Mouse (Mus musculus) MEL (cell line): ENCODE results near the gene Slc4a1. TPM values are rescaled to one million over a fixed set of nuclear protein-coding genes. Genes with fewer than 3 reads are reported as not detected.

Experiments used
- DNase-seq: peaks from one replicate; pipeline ENCODE4 v3.0.0; 2011; ENCODE audit warnings: low read depth, low spot score
- H3K27ac ChIP-seq: 2 replicates; pipeline ENCODE4 v1.5.1; 2012; ENCODE audit warnings: low read depth, mild to moderate bottlenecking, control low read depth, low read length, moderate library complexity; ENCODE audit not compliant: control insufficient read depth
- H3K27me3 ChIP-seq, 2 experiments: fragments of 150-350 bp in 1 of 2; sonication (generic) in 1 of 2; 2 replicates each; pipeline ENCODE4 v1.6.1; 2012; ENCODE audit warnings: low read length in 2 of 2, mild to moderate bottlenecking in 2 of 2, improper control_type of control experiment in 1 of 2, moderate library complexity in 1 of 2; ENCODE audit not compliant: insufficient read depth in 2 of 2, control insufficient read depth in 1 of 2
- H3K36me3 ChIP-seq, 2 experiments: 2 replicates each; pipeline ENCODE4 v1.6.1; 2012 to 2014; ENCODE audit warnings: low read length in 2 of 2, improper control_type of control experiment in 1 of 2, inconsistent platforms in 1 of 2, mild to moderate bottlenecking in 1 of 2; ENCODE audit not compliant: insufficient read depth in 2 of 2, control insufficient read depth in 1 of 2
- H3K4me1 ChIP-seq, 2 experiments: fragments of 150-350 bp in 1 of 2; sonication (generic) in 1 of 2; 2 replicates each; pipeline ENCODE4 v1.6.1; 2012; ENCODE audit warnings: low read length in 2 of 2, improper control_type of control experiment in 1 of 2, mild to moderate bottlenecking in 1 of 2; ENCODE audit not compliant: insufficient read depth in 2 of 2, control insufficient read depth in 1 of 2
- H3K4me3 ChIP-seq, 2 experiments: fragments of 150-350 bp in 1 of 2; sonication (generic) in 1 of 2; 2 replicates each; pipeline ENCODE4 v1.5.1; 2012; ENCODE audit warnings: low read depth in 2 of 2, low read length in 2 of 2, mild to moderate bottlenecking in 2 of 2, moderate library complexity in 2 of 2, control low read depth in 1 of 2, improper control_type of control experiment in 1 of 2; ENCODE audit not compliant: control insufficient read depth in 1 of 2, insufficient read depth in 1 of 2
- H3K79me2 ChIP-seq: 2 replicates; pipeline ENCODE4 v1.6.1; 2012; ENCODE audit warnings: mild to moderate bottlenecking, low read length, moderate library complexity; ENCODE audit not compliant: control insufficient read depth, poor library complexity, insufficient read depth
- H3K9ac ChIP-seq: 2 replicates; pipeline ENCODE4 v1.6.1; 2012; ENCODE audit warnings: low read depth, mild to moderate bottlenecking, control low read depth, low read length, moderate library complexity; ENCODE audit not compliant: control insufficient read depth, poor library complexity, severe bottlenecking
- H3K9me3 ChIP-seq: fragments of 150-350 bp; sonication (generic); replicated peaks from 2 replicates; pipeline ENCODE4 v1.6.1; 2012; ENCODE audit warnings: mild to moderate bottlenecking, low read length, improper control_type of control experiment, moderate library complexity; ENCODE audit not compliant: insufficient read depth
- BHLHE40 ChIP-seq: IDR thresholded peaks from 2 replicates; pipeline ENCODE4 v1.6.1; 2012; ENCODE audit warnings: low read depth, mild to moderate bottlenecking, inconsistent platforms, low read length, improper control_type of control experiment, borderline replicate concordance
- CTCF ChIP-seq, 3 experiments: IDR thresholded peaks in 2 of 3; conservative IDR thresholded peaks in 1 of 3; 2 replicates each; pipeline ENCODE4 v1.5.1; 2011 to 2012; ENCODE audit warnings: low read length in 3 of 3, low read depth in 2 of 3, mild to moderate bottlenecking in 2 of 3, improper control_type of control experiment in 1 of 3, inconsistent platforms in 1 of 3, mixed read lengths in 1 of 3, moderate library complexity in 1 of 3; ENCODE audit not compliant: control insufficient read depth in 1 of 3, insufficient read depth in 1 of 3, poor library complexity in 1 of 3, severe bottlenecking in 1 of 3
- ELF1 ChIP-seq: IDR thresholded peaks from 2 replicates; pipeline ENCODE4 v1.6.1; 2014; ENCODE audit warnings: low read depth, mild to moderate bottlenecking, inconsistent platforms, low read length, improper control_type of control experiment, moderate library complexity
- EP300 ChIP-seq, 2 experiments: IDR thresholded peaks; 2 replicates each; pipeline ENCODE4 v1.6.1; 2011; ENCODE audit warnings: improper control_type of control experiment in 2 of 2, low read length in 2 of 2, low read depth in 1 of 2, mild to moderate bottlenecking in 1 of 2
- ETS1 ChIP-seq: IDR thresholded peaks from 2 replicates; pipeline ENCODE4 v1.6.1; 2012; ENCODE audit warnings: low read depth, mild to moderate bottlenecking, inconsistent platforms, low read length, improper control_type of control experiment, moderate library complexity
- GATA1 ChIP-seq: IDR thresholded peaks from 2 replicates; pipeline ENCODE4 v1.6.1; 2011; ENCODE audit warnings: low read depth, low read length, improper control_type of control experiment
- MAFK ChIP-seq: IDR thresholded peaks from 2 replicates; pipeline ENCODE4 v1.6.1; 2011; ENCODE audit warnings: low read depth, mild to moderate bottlenecking, low read length, improper control_type of control experiment, borderline replicate concordance
- MAX ChIP-seq: IDR thresholded peaks from 2 replicates; pipeline ENCODE4 v1.6.1; 2011; ENCODE audit warnings: low read length, improper control_type of control experiment
- MAZ ChIP-seq: IDR thresholded peaks from 2 replicates; pipeline ENCODE4 v1.6.1; 2012; ENCODE audit warnings: low read depth, mild to moderate bottlenecking, inconsistent platforms, low read length, improper control_type of control experiment
- MEF2A ChIP-seq: IDR thresholded peaks from 2 replicates; pipeline ENCODE4 v1.6.1; 2014; ENCODE audit warnings: low read depth, mild to moderate bottlenecking, inconsistent platforms, low read length, improper control_type of control experiment; ENCODE audit not compliant: poor library complexity, insufficient replicate concordance, severe bottlenecking; ENCODE audit errors: extremely low read depth
- MXI1 ChIP-seq: IDR thresholded peaks from 2 replicates; pipeline ENCODE4 v1.6.1; 2011; ENCODE audit warnings: mild to moderate bottlenecking, low read depth, low read length, improper control_type of control experiment
- NRF1 ChIP-seq: IDR thresholded peaks from 2 replicates; pipeline ENCODE4 v1.6.1; 2014; ENCODE audit warnings: low read depth, mild to moderate bottlenecking, inconsistent platforms, low read length, improper control_type of control experiment, moderate library complexity; ENCODE audit not compliant: poor library complexity, insufficient read depth, severe bottlenecking
- POLR2A ChIP-seq, 2 experiments: IDR thresholded peaks; 2 replicates each; pipeline ENCODE4 v1.6.1; 2011 to 2012; ENCODE audit warnings: low read length in 2 of 2, mild to moderate bottlenecking in 2 of 2, control low read depth in 1 of 2, improper control_type of control experiment in 1 of 2, low read depth in 1 of 2, moderate library complexity in 1 of 2; ENCODE audit not compliant: control insufficient read depth in 1 of 2, insufficient read depth in 1 of 2, poor library complexity in 1 of 2
- POLR2AphosphoS2 ChIP-seq: IDR thresholded peaks from 2 replicates; pipeline ENCODE4 v1.6.1; 2011; ENCODE audit warnings: low read length, improper control_type of control experiment
- POLR2AphosphoS5 ChIP-seq: IDR thresholded peaks from 2 replicates; pipeline ENCODE4 v1.6.1; 2012; ENCODE audit warnings: low read depth, borderline replicate concordance, mild to moderate bottlenecking, inconsistent platforms, low read length, moderate library complexity, mixed read lengths
- RAD21 ChIP-seq: IDR thresholded peaks from 2 replicates; pipeline ENCODE4 v1.6.1; 2011; ENCODE audit warnings: mild to moderate bottlenecking, low read depth, low read length, improper control_type of control experiment
- RCOR1 ChIP-seq: IDR thresholded peaks from 2 replicates; pipeline ENCODE4 v1.6.1; 2012; ENCODE audit warnings: low read depth, mild to moderate bottlenecking, inconsistent platforms, low read length, improper control_type of control experiment
- SIN3A ChIP-seq: IDR thresholded peaks from 2 replicates; pipeline ENCODE4 v1.6.1; 2012; ENCODE audit warnings: low read length, improper control_type of control experiment, inconsistent platforms
- SMC3 ChIP-seq: IDR thresholded peaks from 2 replicates; pipeline ENCODE4 v1.6.1; 2011; ENCODE audit warnings: low read depth, low read length, improper control_type of control experiment
- TAL1 ChIP-seq: IDR thresholded peaks from 2 replicates; pipeline ENCODE4 v1.6.1; 2012; ENCODE audit warnings: mild to moderate bottlenecking, inconsistent platforms, low read length, moderate library complexity, mixed read lengths
- TBP ChIP-seq: IDR thresholded peaks from 2 replicates; pipeline ENCODE4 v1.8.0; 2011; ENCODE audit warnings: low read depth, low read length, improper control_type of control experiment
- TCF12 ChIP-seq: IDR thresholded peaks from 2 replicates; pipeline ENCODE4 v1.6.1; 2014; ENCODE audit warnings: low read depth, mild to moderate bottlenecking, inconsistent platforms, low read length, improper control_type of control experiment, moderate library complexity
- UBTF ChIP-seq: IDR thresholded peaks from 2 replicates; pipeline ENCODE4 v1.6.1; 2012; ENCODE audit warnings: low read depth, mild to moderate bottlenecking, inconsistent platforms, low read length, improper control_type of control experiment, moderate library complexity, borderline replicate concordance; ENCODE audit not compliant: insufficient read depth
- USF1 ChIP-seq: IDR thresholded peaks from 2 replicates; pipeline ENCODE4 v1.6.1; 2014; ENCODE audit warnings: low read depth, mild to moderate bottlenecking, inconsistent platforms, low read length, improper control_type of control experiment, moderate library complexity
- ZMIZ1 ChIP-seq: IDR thresholded peaks from 2 replicates; pipeline ENCODE4 v1.6.1; 2012; ENCODE audit warnings: low read depth, mild to moderate bottlenecking, inconsistent platforms, low read length, improper control_type of control experiment, moderate library complexity
- ZNF384 ChIP-seq: IDR thresholded peaks from 2 replicates; pipeline ENCODE4 v1.6.1; 2012; ENCODE audit warnings: low read depth, mild to moderate bottlenecking, inconsistent platforms, low read length, improper control_type of control experiment
- polyA plus RNA-seq, 2 experiments: library from polyadenylated mRNA; stranded (reverse) in 1 of 2; unstranded in 1 of 2; fragments of >175 nt in 1 of 2; fragments of >200 nt in 1 of 2; gene quantifications; 2 replicates each; pipeline versions ENCODE4 v1.2.1 to v1.2.4; 2012; ENCODE audit warnings: low replicate concordance in 2 of 2, low read depth in 1 of 2; ENCODE audit not compliant: insufficient read length in 2 of 2, insufficient read depth in 1 of 2, missing spikeins in 1 of 2
- total RNA-seq: library from RNA; depleted of rRNA; stranded (reverse); fragments of 300-350 nt; gene quantifications from 2 replicates; pipeline ENCODE4 v1.2.3, GENCODE M21; 2012

The Slc4a1 gene
- total and polyA plus RNA-seq, 3 experiments, result 0.23 to 0.35 TPM; not detected in 1

- Histone ChIP-seq H3K36me3 (no peaks in the 10 kb centered on the region), H3K9ac (no peak overlapping the region)
These were observed 1.2 kb downstream of the Slc4a1 start for GRCm38 (mm10) chr11:102364570-102365371.

GRCm38 (mm10) chr11:102363623-102364022, 2.4 kb downstream of the Slc4a1 start:
- TF ChIP-seq ELF1 (no peak), NRF1 (no peak), ZNF384 (no peak), CTCF (IDR thresholded peaks at IDR 0.05 in 2 of 3, conservative IDR thresholded peaks at IDR 0.05 in 1 of 3; ENCODE audit: control insufficient read depth in 1 of 3, insufficient read depth in 1 of 3, low read depth in 2 of 3, low read length in 3 of 3, poor library complexity in 1 of 3, severe bottlenecking in 1 of 3) (no peak), SMC3 (no peak), POLR2A (IDR thresholded peaks at IDR 0.05; ENCODE audit: control insufficient read depth in 1 of 2, insufficient read depth in 1 of 2, low read depth in 1 of 2, low read length in 2 of 2, poor library complexity in 1 of 2) (no peak), ZMIZ1 (no peak), GATA1 (peak; percentile 35; the same call in 1 of the 2 replicates), RAD21 (no peak), POLR2AphosphoS2 (no peak), MAFK (no peak), EP300 (IDR thresholded peaks at IDR 0.05; ENCODE audit: low read depth in 1 of 2, low read length in 2 of 2) (peak in 1 of 2 experiments; percentile 76; a peak in 3 of 4 replicates), ETS1 (peak; percentile 85), RCOR1 (no peak; the same call in 1 of the 2 replicates), TAL1 (peak; percentile 74), UBTF (no peak), MAZ (no peak), BHLHE40 (no peak), MAX (no peak), USF1 (no peak), TCF12 (peak; percentile 97)
- Histone ChIP-seq H3K36me3 (no peaks in the 10 kb centered on the region), H3K9me3 (no peaks in the 10 kb centered on the region), H3K27ac (no peak overlapping the region), H3K4me1 (peaks cover 0 to 5% of the 10 kb centered on the region in 2 experiments; a peak in 1 of 4 replicates), H3K27me3 (peaks cover 2 to 8% of the 10 kb centered on the region in 2 experiments), H3K79me2 (no peaks in the 10 kb centered on the region), H3K4me3 (no peak overlapping the region), H3K9ac (no peak overlapping the region)
- DNase-seq, result peak; percentile 58

More at GRCm38 (mm10) chr11:102364570-102365371, 1.2 kb downstream of the Slc4a1 start:
- H3K27ac ChIP-seq, result no peak overlapping the region
- DNase-seq, result no peak
- H3K27me3 ChIP-seq, result peaks cover 2 to 12% of the 10 kb centered on the region in 2 experiments; a peak in 3 of 4 replicates
- no peak overlapping the region for H3K4me3 ChIP-seq
- H3K9me3 ChIP-seq, result no peaks in the 10 kb centered on the region
- TF ChIP-seq ZMIZ1 (no peak), MXI1 (no peak), TCF12 (no peak), POLR2AphosphoS5 (no peak), EP300 (IDR thresholded peaks at IDR 0.05; ENCODE audit: low read depth in 1 of 2, low read length in 2 of 2) (no peak), TBP (no peak), MAFK (no peak), ELF1 (no peak), NRF1 (no peak), MEF2A (no peak), CTCF (IDR thresholded peaks at IDR 0.05 in 2 of 3, conservative IDR thresholded peaks at IDR 0.05 in 1 of 3; ENCODE audit: control insufficient read depth in 1 of 3, insufficient read depth in 1 of 3, low read depth in 2 of 3, low read length in 3 of 3, poor library complexity in 1 of 3, severe bottlenecking in 1 of 3) (no peak), SIN3A (no peak), USF1 (no peak), RCOR1 (no peak)
- TF ChIP-seq, all 39 proteins: peak for 0
- Histone ChIP-seq H3K4me1 (peaks cover 0 to 5% of the 10 kb centered on the region in 2 experiments; a peak in 1 of 4 replicates), H3K79me2 (no peaks in the 10 kb centered on the region)
